Mouse (Mus musculus) left cerebral cortex, adult 9 months (tissue): ENCODE results near the gene Rsph6a.
A peak's percentile ranks its signal among the peaks of the same experiment; 100 is the strongest.

ENCODE experiments used
- DNase-seq, 2 experiments: peaks; one replicate each; pipeline ENCODE4 v3.0.0; 2022; ENCODE audit warnings: low spot score in 2 of 2

Rsph6a gene

DNA sequence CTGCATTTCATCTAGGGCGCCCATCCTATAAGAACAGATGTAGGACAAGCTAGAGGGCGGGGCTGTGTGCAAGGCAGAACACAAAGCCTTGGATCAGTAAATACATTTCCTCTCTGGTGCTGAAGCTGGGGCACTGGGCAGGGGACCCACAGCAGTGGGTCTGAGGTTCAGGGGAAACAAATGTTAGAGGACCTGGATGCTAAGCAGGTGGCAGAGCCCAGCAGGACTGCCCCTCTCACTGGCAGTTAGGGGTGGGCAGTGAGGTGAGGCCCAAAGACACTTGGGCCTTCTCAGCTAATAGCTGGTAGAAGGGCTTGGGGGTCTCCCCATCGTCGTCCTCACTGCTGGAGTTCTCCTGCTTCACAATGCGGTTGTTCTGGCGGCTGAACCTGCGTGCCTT is 44.3 kb downstream of the Rsph6a start:
- DNase-seq, result no peak

- no peak for DNase-seq
These were observed 45.8 kb downstream of the Rsph6a start for GRCm38 (mm10) chr7:19100290-19100689.

GRCm38 (mm10) chr7:19103741-19104140 is 49.3 kb downstream of the Rsph6a start:
- no peak for DNase-seq

GRCm38 (mm10) chr7:19104486-19104885 is 50.0 kb downstream of the Rsph6a start:
- DNase-seq, result no peak

GRCm38 (mm10) chr7:19107436-19107835 is 52.9 kb downstream of the Rsph6a start:
- DNase-seq, result no peak

GRCm38 (mm10) chr7:19109565-19109964 is 55.1 kb downstream of the Rsph6a start:
- DNase-seq, result no peak

- peak in 1 of 2 experiments; percentile 36 for DNase-seq
These were observed 63.7 kb downstream of the Rsph6a start, which contains the start of gene Gm4969 for GRCm38 (mm10) chr7:19118028-19118771. Gene Gm4969 (minus strand): TSS chr7:19118368.

GRCm38 (mm10) chr7:19119083-19119482 is 64.6 kb downstream of the Rsph6a start:
- no peak for DNase-seq

- peak; percentile 93 to 96 for DNase-seq
These were observed 65.3 kb downstream of the Rsph6a start, which contains the start of gene Fbxo46 for GRCm38 (mm10) chr7:19119631-19120429. Gene Fbxo46 (plus strand): TSS chr7:19119859.

DNA sequence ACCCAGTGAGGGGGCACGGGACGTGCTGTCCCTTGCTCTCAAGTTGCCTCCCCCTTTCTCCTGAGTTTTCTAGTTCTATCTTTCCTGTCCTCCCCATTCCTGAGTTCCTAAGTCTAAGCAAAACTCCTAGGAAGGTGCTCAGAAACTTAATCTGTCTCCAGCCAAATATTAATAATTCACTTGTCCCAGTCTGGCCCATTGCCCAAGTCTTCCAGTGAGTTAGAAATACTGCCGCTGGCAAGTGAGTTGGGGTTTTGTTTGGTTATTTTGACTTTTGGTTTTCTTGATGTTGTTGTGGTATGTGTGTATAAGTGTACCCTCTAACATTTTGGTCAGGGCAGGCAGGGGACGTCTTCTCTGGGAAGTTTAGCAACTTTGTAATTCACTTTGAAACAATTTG is 67.2 kb downstream of the Rsph6a start:
- DNase-seq, result no peak
